Mouse (Mus musculus) forebrain, embryonic 11.5 days (tissue): ENCODE results near the gene Zfp691. TPM values are rescaled to one million over a fixed set of nuclear protein-coding genes. Genes with fewer than 3 reads are reported as not detected.

ENCODE experiments used
- ATAC-seq: fragments of 200-750 bp; cut with Nextera tagmentation; replicated peaks from 2 replicates; pipeline ENCODE4 v1.8.0; 2017; ENCODE audit warnings: moderate TSS enrichment; ENCODE audit not compliant: low FRiP score
- DNase-seq: peaks from one replicate; pipeline ENCODE4 v3.0.0-alpha.2; 2017; ENCODE audit warnings: low spot score
- H3K27ac ChIP-seq: fragments of 300-500 bp; sonication (generic); 2 replicates; pipeline ENCODE4 v1.5.1; 2014; ENCODE audit warnings: low read depth, low read length
- H3K27me3 ChIP-seq: fragments of 300-500 bp; sonication (generic); 2 replicates; pipeline ENCODE4 v1.6.1; 2014; ENCODE audit warnings: mild to moderate bottlenecking, low read length, mixed read lengths; ENCODE audit not compliant: control insufficient read depth, insufficient read depth
- H3K36me3 ChIP-seq: fragments of 300-500 bp; sonication (generic); 2 replicates; pipeline ENCODE4 v1.6.1; 2014; ENCODE audit warnings: mild to moderate bottlenecking, low read length, moderate library complexity, mixed read lengths; ENCODE audit not compliant: control insufficient read depth, insufficient read depth
- H3K4me1 ChIP-seq: fragments of 300-500 bp; sonication (generic); replicated peaks from 2 replicates; pipeline ENCODE4 v1.6.1; 2014; ENCODE audit warnings: low read length, mixed read lengths; ENCODE audit not compliant: control insufficient read depth, insufficient read depth
- H3K4me2 ChIP-seq: fragments of 300-500 bp; sonication (generic); 2 replicates; pipeline ENCODE4 v1.6.1; 2014; ENCODE audit warnings: low read depth, mild to moderate bottlenecking, low read length, moderate library complexity, mixed read lengths; ENCODE audit not compliant: severe bottlenecking
- H3K4me3 ChIP-seq: fragments of 300-500 bp; sonication (generic); 2 replicates; pipeline ENCODE4 v1.5.1; 2014; ENCODE audit warnings: low read depth, low read length
- H3K9ac ChIP-seq: fragments of 300-500 bp; sonication (generic); 2 replicates; pipeline ENCODE4 v1.6.1; 2014; ENCODE audit warnings: low read length
- H3K9me3 ChIP-seq: fragments of 300-500 bp; sonication (generic); 2 replicates; pipeline ENCODE4 v1.6.1; 2016; ENCODE audit warnings: low read length, mixed read lengths; ENCODE audit not compliant: control insufficient read depth
- WGBS: fragments of 180-500 bp; shearing (Covaris S2); extraction: QIAGEN DNeasy Blood & Tissue Kit; methylation state at CpG from one replicate; pipeline ENCODE4 v1.1.7; 2014; 5-methylcytosine and 5-hydroxymethylcytosine counted together
- polyA plus RNA-seq: library from polyadenylated mRNA; unstranded; fragments of >200 nt; fragmentation: Nextera tagmentation; extraction: Ambion mirVana; gene quantifications from 2 replicates; pipeline ENCODE4 v1.2.1, GENCODE M21; 2014

Gene Zfp691
- polyA plus RNA-seq, 1 experiment from 2014 or later, result 10.5 TPM

DNA sequence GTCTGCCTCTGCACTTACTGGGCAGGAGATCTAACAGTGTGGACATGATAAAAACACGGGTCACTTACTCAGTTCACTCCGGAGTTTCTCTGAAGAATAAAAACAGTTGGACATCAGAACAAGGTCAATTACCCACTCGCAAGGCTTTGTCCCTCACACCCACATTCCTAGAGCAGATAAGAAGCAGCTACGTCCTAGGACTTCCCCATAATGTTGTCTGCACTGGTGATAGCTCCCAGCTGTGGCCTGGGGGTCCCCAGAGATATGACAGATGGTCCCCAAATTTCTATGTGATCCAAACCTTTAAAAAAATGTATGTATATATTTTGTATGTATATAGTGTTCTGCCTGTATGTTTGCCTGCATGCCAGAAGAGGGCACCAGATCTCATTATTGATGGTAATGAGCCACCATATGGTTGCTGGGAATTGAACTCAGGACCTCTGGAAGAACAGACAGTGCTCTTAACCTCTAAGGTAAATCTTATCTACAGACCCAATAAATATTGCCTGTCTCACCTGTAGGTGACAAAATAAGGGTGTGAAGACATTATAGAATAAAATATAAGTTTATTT, 6.2 kb upstream of the Zfp691 start:
- H3K27ac ChIP-seq, result no peak overlapping the region
- H3K27me3 ChIP-seq, result no peaks in the 10 kb centered on the region
- no peaks in the 10 kb centered on the region for H3K9me3 ChIP-seq
- DNase-seq (no peak), ATAC-seq (no peak)
- H3K9ac ChIP-seq, result no peak overlapping the region
- 56% methylated on average over 4 of the region's 4 CpGs for WGBS
- H3K4me1 ChIP-seq, result no peaks in the 10 kb centered on the region
- H3K4me3 ChIP-seq, result no peak overlapping the region
- H3K4me2 ChIP-seq, result no peak overlapping the region
- no peaks in the 10 kb centered on the region for H3K36me3 ChIP-seq

GRCm38 (mm10) chr4:119178331-119178730, 4.3 kb upstream of the Zfp691 start:
- WGBS, result 84% methylated on average over 18 of the region's 18 CpGs
- DNase-seq (no peak), ATAC-seq (no peak)
- Histone ChIP-seq H3K9me3 (no peaks in the 10 kb centered on the region), H3K4me3 (no peak overlapping the region), H3K4me2 (no peak overlapping the region), H3K36me3 (no peaks in the 10 kb centered on the region), H3K9ac (no peak overlapping the region), H3K27ac (no peak overlapping the region), H3K27me3 (no peaks in the 10 kb centered on the region), H3K4me1 (peaks cover under 1% of the 10 kb centered on the region; the same call in 1 of the 2 replicates)

DNA sequence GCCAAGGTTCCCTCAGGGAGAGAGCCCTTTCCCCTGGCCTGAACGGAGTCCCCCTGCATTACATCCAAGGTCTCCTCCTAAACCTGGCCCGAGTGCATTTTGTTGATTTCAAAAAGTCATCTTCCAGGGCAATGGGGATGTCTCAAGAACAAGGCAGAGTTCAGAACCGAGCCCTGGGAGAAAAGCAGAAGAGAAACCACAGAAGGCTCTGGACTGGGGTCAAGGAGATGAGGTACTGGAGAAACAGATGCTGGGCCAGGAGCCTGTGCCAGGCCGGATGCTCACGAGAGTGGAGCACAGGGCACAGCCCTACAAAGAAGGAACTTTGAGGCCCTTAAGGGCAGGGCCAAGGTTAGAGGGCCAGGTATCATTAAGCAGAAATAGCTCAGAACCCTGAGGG, 3.7 kb upstream of the Zfp691 start:
- DNase-seq (no peak), ATAC-seq (no peak)
- no peak overlapping the region for H3K27ac ChIP-seq
- H3K4me1 ChIP-seq, result peaks cover 4% of the 10 kb centered on the region; the same call in 1 of the 2 replicates
- no peak overlapping the region for H3K9ac ChIP-seq
- no peaks in the 10 kb centered on the region for H3K36me3 ChIP-seq
- no peak overlapping the region for H3K4me2 ChIP-seq
- H3K27me3 ChIP-seq, result no peaks in the 10 kb centered on the region
- WGBS, result 78% methylated on average over 5 of the region's 5 CpGs
- H3K9me3 ChIP-seq, result no peaks in the 10 kb centered on the region
- no peak overlapping the region for H3K4me3 ChIP-seq

- DNase-seq (no peak), ATAC-seq (no peak)
- Histone ChIP-seq H3K27ac (no peak overlapping the region), H3K9me3 (no peaks in the 10 kb centered on the region), H3K4me3 (peak overlapping the region; percentile 75), H3K4me1 (peaks cover 4% of the 10 kb centered on the region; the same call in 1 of the 2 replicates), H3K9ac (peak overlapping the region; percentile 73), H3K4me2 (peak overlapping the region; percentile 74), H3K36me3 (peaks cover 3% of the 10 kb centered on the region; the same call in 1 of the 2 replicates), H3K27me3 (no peaks in the 10 kb centered on the region)
- 45% methylated on average over 18 of the region's 18 CpGs for WGBS
Observed at GRCm38 (mm10) chr4:119172919-119173650, 910 bp downstream of the Zfp691 start.

DNA sequence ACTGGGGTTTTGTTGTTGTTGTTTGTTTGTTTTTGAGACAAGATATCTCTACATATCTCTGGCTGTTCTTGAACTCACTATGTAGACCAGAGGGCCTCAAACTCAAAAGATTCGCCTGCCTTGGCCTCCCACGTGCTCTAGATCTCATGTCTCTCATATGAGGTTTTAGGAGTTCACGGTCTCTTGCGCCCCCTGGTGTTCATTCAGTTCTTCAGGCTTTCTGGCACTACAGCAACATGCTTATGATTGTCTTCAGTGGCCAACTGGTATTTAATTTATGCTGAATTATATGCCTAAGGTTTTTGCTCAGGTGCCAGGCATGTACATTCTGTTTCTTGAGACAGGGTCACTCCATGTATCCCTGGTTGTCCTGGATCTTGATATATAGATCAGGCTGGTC, 6.3 kb downstream of the Zfp691 start:
- Histone ChIP-seq H3K27me3 (no peaks in the 10 kb centered on the region), H3K4me1 (no peaks in the 10 kb centered on the region), H3K9me3 (no peaks in the 10 kb centered on the region), H3K36me3 (peaks cover 3% of the 10 kb centered on the region; the same call in 1 of the 2 replicates), H3K9ac (no peak overlapping the region), H3K27ac (no peak overlapping the region), H3K4me3 (no peak overlapping the region), H3K4me2 (no peak overlapping the region)
- ATAC-seq (peak; percentile 49; the same call in 1 of the 2 replicates), DNase-seq (peak; percentile 88)
- 7% methylated on average over 4 of the region's 4 CpGs for WGBS

- no peak overlapping the region for H3K4me2 ChIP-seq
- no peaks in the 10 kb centered on the region for H3K4me1 ChIP-seq
- WGBS, result 86% methylated on average over 4 of the region's 4 CpGs
- H3K27me3 ChIP-seq, result no peaks in the 10 kb centered on the region
- H3K36me3 ChIP-seq, result peaks cover 3% of the 10 kb centered on the region; the same call in 1 of the 2 replicates
- H3K9ac ChIP-seq, result no peak overlapping the region
- no peak for ATAC-seq
- H3K4me3 ChIP-seq, result no peak overlapping the region
- H3K27ac ChIP-seq, result no peak overlapping the region
- no peak for DNase-seq
- H3K9me3 ChIP-seq, result no peaks in the 10 kb centered on the region
Observed at GRCm38 (mm10) chr4:119167068-119167467, 6.9 kb downstream of the Zfp691 start.

DNA sequence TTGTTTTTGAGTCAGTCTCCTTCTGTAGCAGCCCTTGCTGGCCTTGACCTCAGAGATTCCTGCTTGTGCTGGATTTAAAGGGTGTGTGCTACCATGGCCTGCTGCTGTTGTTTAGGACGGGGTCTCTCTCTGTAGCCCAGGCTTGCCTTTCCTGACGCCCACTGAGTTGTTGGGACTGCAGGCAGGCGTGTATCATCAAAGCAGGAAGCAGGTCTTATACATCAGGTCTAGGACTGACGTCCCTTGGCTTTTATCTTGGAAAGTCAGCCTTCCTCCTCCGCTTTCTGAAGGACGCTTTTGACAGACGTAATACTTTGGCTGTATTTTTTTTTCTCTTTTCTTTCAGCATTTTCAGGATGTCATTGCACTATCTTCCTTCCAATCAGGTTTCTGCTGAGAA, 8.1 kb downstream of the Zfp691 start:
- no peak overlapping the region for H3K4me3 ChIP-seq
- no peak overlapping the region for H3K4me2 ChIP-seq
- ATAC-seq (no peak), DNase-seq (no peak)
- H3K4me1 ChIP-seq, result no peaks in the 10 kb centered on the region
- 84% methylated on average over 7 of the region's 7 CpGs for WGBS
- H3K9ac ChIP-seq, result no peak overlapping the region
- no peaks in the 10 kb centered on the region for H3K9me3 ChIP-seq
- H3K27me3 ChIP-seq, result no peaks in the 10 kb centered on the region
- H3K27ac ChIP-seq, result no peak overlapping the region
- H3K36me3 ChIP-seq, result peaks cover 3% of the 10 kb centered on the region; the same call in 1 of the 2 replicates

- ATAC-seq, result no peak
- H3K9ac ChIP-seq, result no peak overlapping the region
- no peaks in the 10 kb centered on the region for H3K4me1 ChIP-seq
- H3K27ac ChIP-seq, result no peak overlapping the region
- WGBS, result 75% methylated on average over 4 of the region's 4 CpGs
- H3K4me3 ChIP-seq, result no peak overlapping the region
- no peaks in the 10 kb centered on the region for H3K9me3 ChIP-seq
- no peaks in the 10 kb centered on the region for H3K36me3 ChIP-seq
- no peak for DNase-seq
- H3K4me2 ChIP-seq, result no peak overlapping the region
- no peaks in the 10 kb centered on the region for H3K27me3 ChIP-seq
Observed at GRCm38 (mm10) chr4:119162990-119163389, 11.0 kb downstream of the Zfp691 start.

- H3K36me3 ChIP-seq, result no peaks in the 10 kb centered on the region
- DNase-seq (no peak), ATAC-seq (no peak)
- no peak overlapping the region for H3K27ac ChIP-seq
- WGBS, result 73% methylated on average over 3 of the region's 3 CpGs
- no peak overlapping the region for H3K9ac ChIP-seq
- H3K4me2 ChIP-seq, result no peak overlapping the region
- no peaks in the 10 kb centered on the region for H3K4me1 ChIP-seq
- H3K27me3 ChIP-seq, result no peaks in the 10 kb centered on the region
- no peaks in the 10 kb centered on the region for H3K9me3 ChIP-seq
- H3K4me3 ChIP-seq, result no peak overlapping the region
Observed at GRCm38 (mm10) chr4:119161358-119161757, 12.6 kb downstream of the Zfp691 start.
